Mouse (Mus musculus) forebrain, embryonic 15.5 days (tissue): ENCODE data around the gene Klhdc1. TPM values are rescaled to one million over a fixed set of nuclear protein-coding genes. Genes with fewer than 3 reads are reported as not detected.

ENCODE experiments used
- ATAC-seq: fragments of 200-750 bp; cut with Nextera tagmentation; replicated peaks from 2 replicates; pipeline ENCODE4 v1.8.0; 2017; ENCODE audit warnings: mild to moderate bottlenecking, moderate TSS enrichment, moderate library complexity
- H3K27ac ChIP-seq: fragments of 300-500 bp; sonication (generic); replicated peaks from 2 replicates; pipeline ENCODE4 v1.5.1; 2015; ENCODE audit warnings: mild to moderate bottlenecking, inconsistent platforms
- H3K27me3 ChIP-seq: fragments of 300-500 bp; sonication (generic); 2 replicates; pipeline ENCODE4 v1.6.1; 2015; ENCODE audit warnings: inconsistent platforms
- H3K36me3 ChIP-seq: fragments of 300-500 bp; sonication (generic); 2 replicates; pipeline ENCODE4 v1.6.1; 2015; ENCODE audit warnings: mild to moderate bottlenecking, inconsistent platforms
- H3K4me1 ChIP-seq: fragments of 300-500 bp; sonication (generic); 2 replicates; pipeline ENCODE4 v1.6.1; 2015; ENCODE audit warnings: inconsistent platforms
- H3K4me2 ChIP-seq: fragments of 300-500 bp; sonication (generic); replicated peaks from 2 replicates; pipeline ENCODE4 v1.6.1; 2015; ENCODE audit warnings: mild to moderate bottlenecking, inconsistent platforms
- H3K4me3 ChIP-seq: fragments of 300-500 bp; sonication (generic); 2 replicates; pipeline ENCODE4 v1.5.1; 2015; ENCODE audit warnings: mild to moderate bottlenecking, inconsistent platforms
- H3K9ac ChIP-seq: fragments of 300-500 bp; sonication (generic); replicated peaks from 2 replicates; pipeline ENCODE4 v1.6.1; 2015; ENCODE audit warnings: mild to moderate bottlenecking, inconsistent platforms
- H3K9me3 ChIP-seq: fragments of 300-500 bp; sonication (generic); 2 replicates; pipeline ENCODE4 v1.6.1; 2016; ENCODE audit warnings: inconsistent platforms
- WGBS: fragments of 180-500 bp; shearing (Covaris S2); methylation state at CpG from one replicate; pipeline ENCODE4 v1.1.7; 2015; ENCODE audit warnings: mixed read lengths; 5-methylcytosine and 5-hydroxymethylcytosine counted together
- polyA plus RNA-seq: library from polyadenylated mRNA; unstranded; fragments of >200 nt; fragmentation: Nextera tagmentation; extraction: Ambion mirVana; gene quantifications from 2 replicates; pipeline ENCODE4 v1.2.1, GENCODE M21; 2015

Klhdc1 gene
- polyA plus RNA-seq, 1 experiment from 2014 or later, result 9.7 TPM

- Histone ChIP-seq H3K9ac (peak overlapping the region; percentile 91), H3K27me3 (no peaks in the 10 kb centered on the region), H3K36me3 (no peaks in the 10 kb centered on the region), H3K27ac (peak overlapping the region; percentile 81), H3K4me2 (peak overlapping the region; percentile 81), H3K4me1 (peaks cover 6% of the 10 kb centered on the region), H3K4me3 (peak overlapping the region; percentile 90), H3K9me3 (no peaks in the 10 kb centered on the region)
- WGBS, result 3% methylated on average over 3 of the region's 3 CpGs
- ATAC-seq, result no peak
Measured at GRCm38 (mm10) chr12:69241405-69241770, 412 bp downstream of the Klhdc1 start.

DNA sequence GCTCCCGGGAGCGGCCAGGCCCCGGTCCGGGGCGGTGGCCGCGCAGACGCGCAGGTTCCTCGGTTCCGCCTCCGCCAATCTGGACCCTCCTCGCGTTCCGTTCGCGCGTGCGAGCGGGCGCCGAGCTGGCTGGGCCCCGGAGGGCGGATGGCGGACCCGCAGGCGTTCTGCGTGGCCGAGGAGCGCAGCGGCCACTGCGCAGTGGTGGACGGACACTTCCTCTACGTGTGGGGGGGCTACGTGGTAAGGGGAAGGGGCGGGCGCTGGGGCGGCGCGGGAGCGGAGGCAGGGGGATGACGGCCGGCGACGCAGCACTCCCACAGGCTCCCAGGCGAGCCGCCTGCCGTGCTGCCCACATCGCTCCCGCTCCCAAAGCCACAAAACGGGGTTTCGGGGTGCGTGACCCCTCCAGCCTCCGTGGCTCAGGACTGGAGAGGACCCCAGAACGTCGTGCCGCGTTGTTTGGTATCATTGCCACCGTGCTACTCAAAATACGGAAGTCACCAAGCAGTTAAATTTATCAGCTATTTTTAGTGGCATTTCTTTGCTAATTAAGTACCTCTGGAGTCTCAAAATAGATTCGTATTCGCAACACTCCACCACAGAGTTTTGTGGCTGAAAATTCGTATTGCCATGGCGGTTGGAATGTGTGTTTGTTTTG, 925 bp downstream of the Klhdc1 start:
- peak overlapping the region; percentile 91 for H3K9ac ChIP-seq
- peak overlapping the region; percentile 90 for H3K4me3 ChIP-seq
- no peaks in the 10 kb centered on the region for H3K36me3 ChIP-seq
- H3K27ac ChIP-seq, result peak overlapping the region; percentile 81
- ATAC-seq, result peak; percentile 91
- H3K4me2 ChIP-seq, result peak overlapping the region; percentile 81
- H3K4me1 ChIP-seq, result peaks cover 6% of the 10 kb centered on the region
- no peaks in the 10 kb centered on the region for H3K9me3 ChIP-seq
- WGBS, result under 1% methylated on average over 64 of the region's 64 CpGs
- H3K27me3 ChIP-seq, result no peaks in the 10 kb centered on the region

- Histone ChIP-seq H3K27ac (no peak overlapping the region), H3K9me3 (no peaks in the 10 kb centered on the region), H3K4me3 (no peak overlapping the region), H3K9ac (no peak overlapping the region), H3K36me3 (no peaks in the 10 kb centered on the region), H3K27me3 (no peaks in the 10 kb centered on the region), H3K4me1 (no peaks in the 10 kb centered on the region), H3K4me2 (no peak overlapping the region)
- WGBS, result 91% methylated on average over 4 of the region's 4 CpGs
- ATAC-seq, result no peak
Measured at GRCm38 (mm10) chr12:69249766-69250165, 8.8 kb downstream of the Klhdc1 start.

- Histone ChIP-seq H3K27ac (no peak overlapping the region), H3K4me2 (no peak overlapping the region), H3K27me3 (no peaks in the 10 kb centered on the region), H3K9me3 (no peaks in the 10 kb centered on the region), H3K4me1 (no peaks in the 10 kb centered on the region), H3K36me3 (no peaks in the 10 kb centered on the region), H3K4me3 (no peak overlapping the region), H3K9ac (no peak overlapping the region)
- no peak for ATAC-seq
- WGBS, result 69% methylated on average over 8 of the region's 8 CpGs
Measured at GRCm38 (mm10) chr12:69250756-69251155, 9.8 kb downstream of the Klhdc1 start.

GRCm38 (mm10) chr12:69253806-69254205, 12.8 kb downstream of the Klhdc1 start:
- WGBS, result 83% methylated on average over 1 of the region's 1 CpGs
- Histone ChIP-seq H3K4me1 (no peaks in the 10 kb centered on the region), H3K27ac (no peak overlapping the region), H3K27me3 (no peaks in the 10 kb centered on the region), H3K36me3 (no peaks in the 10 kb centered on the region), H3K9me3 (no peaks in the 10 kb centered on the region), H3K9ac (no peak overlapping the region), H3K4me2 (no peak overlapping the region), H3K4me3 (no peak overlapping the region)
- ATAC-seq, result no peak

GRCm38 (mm10) chr12:69257836-69258235, 16.9 kb downstream of the Klhdc1 start:
- Histone ChIP-seq H3K9ac (no peak overlapping the region), H3K36me3 (no peaks in the 10 kb centered on the region), H3K27ac (no peak overlapping the region), H3K9me3 (no peaks in the 10 kb centered on the region), H3K4me2 (no peak overlapping the region), H3K4me1 (no peaks in the 10 kb centered on the region), H3K4me3 (no peak overlapping the region), H3K27me3 (no peaks in the 10 kb centered on the region)
- ATAC-seq, result no peak
- WGBS, result 93% methylated on average over 11 of the region's 11 CpGs

- H3K9me3 ChIP-seq, result no peaks in the 10 kb centered on the region
- H3K4me3 ChIP-seq, result no peak overlapping the region
- H3K9ac ChIP-seq, result no peak overlapping the region
- H3K27me3 ChIP-seq, result no peaks in the 10 kb centered on the region
- H3K4me2 ChIP-seq, result no peak overlapping the region
- no peak overlapping the region for H3K27ac ChIP-seq
- no peaks in the 10 kb centered on the region for H3K4me1 ChIP-seq
- no peak for ATAC-seq
- WGBS, result 93% methylated on average over 5 of the region's 5 CpGs
- H3K36me3 ChIP-seq, result no peaks in the 10 kb centered on the region
Measured at GRCm38 (mm10) chr12:69262251-69262650, 21.3 kb downstream of the Klhdc1 start.

- no peaks in the 10 kb centered on the region for H3K27me3 ChIP-seq
- no peak overlapping the region for H3K9ac ChIP-seq
- no peaks in the 10 kb centered on the region for H3K4me1 ChIP-seq
- no peak overlapping the region for H3K4me2 ChIP-seq
- no peak overlapping the region for H3K4me3 ChIP-seq
- no peak for ATAC-seq
- H3K27ac ChIP-seq, result no peak overlapping the region
- 88% methylated on average over 3 of the region's 3 CpGs for WGBS
- H3K9me3 ChIP-seq, result no peaks in the 10 kb centered on the region
- no peaks in the 10 kb centered on the region for H3K36me3 ChIP-seq
Measured at GRCm38 (mm10) chr12:69265031-69265430, 24.1 kb downstream of the Klhdc1 start.

DNA sequence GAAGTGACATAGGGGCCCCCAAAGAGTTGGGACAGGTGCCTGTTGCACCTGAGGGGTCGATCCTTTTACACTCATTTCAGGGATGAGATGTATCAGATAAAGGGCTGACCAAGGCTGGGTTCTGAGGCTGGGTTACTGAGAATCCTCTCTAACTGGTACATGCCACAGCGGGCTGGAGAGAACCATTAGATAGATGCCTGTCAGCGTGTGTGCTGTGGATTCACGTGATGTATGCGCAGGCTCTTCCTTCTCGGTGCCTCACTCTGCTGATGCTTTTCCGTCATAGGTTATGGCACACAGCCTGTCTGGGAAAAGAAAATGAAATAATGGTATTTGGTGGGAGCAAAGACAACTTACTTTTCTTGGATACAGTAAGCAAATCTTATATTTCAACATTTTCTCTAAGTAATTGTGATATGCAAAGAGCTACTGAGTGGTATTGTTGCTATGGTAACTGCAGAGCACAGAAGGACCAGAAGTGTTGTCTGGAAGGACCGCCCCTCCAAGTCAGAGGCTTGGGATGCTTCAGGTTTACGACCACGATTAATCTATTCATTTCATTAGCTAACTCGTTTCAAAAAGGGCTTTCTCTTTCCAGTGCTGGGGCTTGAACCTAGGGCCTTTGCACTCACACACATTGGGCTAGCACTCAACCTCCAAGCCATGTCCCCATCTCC, 27.1 kb downstream of the Klhdc1 start:
- H3K9ac ChIP-seq, result no peak overlapping the region
- H3K9me3 ChIP-seq, result no peaks in the 10 kb centered on the region
- no peak overlapping the region for H3K27ac ChIP-seq
- no peaks in the 10 kb centered on the region for H3K27me3 ChIP-seq
- no peaks in the 10 kb centered on the region for H3K36me3 ChIP-seq
- no peaks in the 10 kb centered on the region for H3K4me1 ChIP-seq
- WGBS, result 71% methylated on average over 11 of the region's 11 CpGs
- no peak; the same call in 1 of the 2 replicates for ATAC-seq
- no peak overlapping the region for H3K4me2 ChIP-seq
- no peak overlapping the region for H3K4me3 ChIP-seq

DNA sequence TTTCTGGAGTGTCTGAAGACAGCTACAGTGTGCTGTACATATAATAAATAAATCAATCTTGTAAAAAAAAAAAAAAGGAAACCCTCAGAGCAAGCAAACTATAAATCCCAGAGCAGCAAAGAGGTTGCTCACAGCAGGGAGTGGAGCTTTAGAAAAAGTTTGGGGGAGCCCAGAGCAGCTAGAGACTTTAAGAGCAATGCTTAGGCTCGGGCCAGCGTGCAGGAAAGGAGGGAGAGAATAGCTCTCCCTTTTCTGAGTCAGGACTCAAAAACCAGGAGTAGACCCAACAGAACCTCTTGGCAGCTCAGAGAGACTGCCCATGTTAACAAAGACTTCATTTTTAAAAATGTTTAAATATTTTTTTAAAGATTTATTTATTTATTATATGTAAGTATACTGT, 28.0 kb downstream of the Klhdc1 start:
- ATAC-seq, result no peak
- H3K27ac ChIP-seq, result no peak overlapping the region
- H3K27me3 ChIP-seq, result no peaks in the 10 kb centered on the region
- no peaks in the 10 kb centered on the region for H3K9me3 ChIP-seq
- no peaks in the 10 kb centered on the region for H3K4me1 ChIP-seq
- H3K9ac ChIP-seq, result no peak overlapping the region
- no peak overlapping the region for H3K4me3 ChIP-seq
- H3K4me2 ChIP-seq, result no peak overlapping the region
- no peaks in the 10 kb centered on the region for H3K36me3 ChIP-seq
- WGBS, result 74% methylated on average over 2 of the region's 2 CpGs

DNA sequence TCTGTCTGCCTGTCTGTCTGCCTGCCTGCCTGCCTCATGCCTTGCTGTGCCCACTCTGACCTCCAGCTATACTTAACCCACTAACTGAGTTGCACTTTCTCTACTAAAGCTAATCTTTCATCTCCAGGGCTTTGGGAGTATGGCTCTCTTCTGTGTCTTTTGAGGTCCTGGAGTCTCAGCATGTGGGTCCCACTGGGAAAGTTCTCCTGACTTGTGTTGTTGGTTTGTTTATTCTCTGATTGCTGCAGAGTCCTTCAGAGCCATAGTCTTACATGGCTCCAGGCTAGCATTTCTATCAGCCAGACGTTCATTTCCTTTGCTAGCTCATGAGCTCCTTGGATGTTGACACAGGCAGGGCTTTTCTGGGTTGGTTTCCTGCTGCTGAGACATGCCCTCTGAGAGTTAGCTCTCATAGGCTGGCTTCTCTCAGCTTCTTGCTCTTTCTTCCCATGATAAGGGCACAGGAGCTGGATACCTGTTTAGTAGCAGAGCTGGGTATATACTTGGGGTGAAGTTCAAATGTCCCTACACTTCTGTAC, 39.0 kb downstream of the Klhdc1 start:
- no peak overlapping the region for H3K9ac ChIP-seq
- no peaks in the 10 kb centered on the region for H3K36me3 ChIP-seq
- H3K27me3 ChIP-seq, result no peaks in the 10 kb centered on the region
- H3K4me1 ChIP-seq, result no peaks in the 10 kb centered on the region
- no peak overlapping the region for H3K4me2 ChIP-seq
- 68% methylated on average over 1 of the region's 1 CpGs for WGBS
- no peak for ATAC-seq
- no peak overlapping the region for H3K27ac ChIP-seq
- H3K9me3 ChIP-seq, result no peaks in the 10 kb centered on the region
- H3K4me3 ChIP-seq, result no peak overlapping the region

- WGBS, result 87% methylated on average over 3 of the region's 3 CpGs
- Histone ChIP-seq H3K36me3 (no peaks in the 10 kb centered on the region), H3K27ac (no peak overlapping the region), H3K4me3 (no peak overlapping the region), H3K4me1 (no peaks in the 10 kb centered on the region), H3K9ac (no peak overlapping the region), H3K4me2 (no peak overlapping the region), H3K9me3 (no peaks in the 10 kb centered on the region), H3K27me3 (no peaks in the 10 kb centered on the region)
- ATAC-seq, result no peak
Measured at GRCm38 (mm10) chr12:69280915-69281314, 39.9 kb downstream of the Klhdc1 start.
